Mouse (Mus musculus): ENCODE measurements at regions not wholly inside any gene's neighbourhood (a gene's known extent, or its start where the extent isn't known, plus 50 kb on each side); places are given as distances from the start of the nearest gene placed in this dataset.

DNA sequence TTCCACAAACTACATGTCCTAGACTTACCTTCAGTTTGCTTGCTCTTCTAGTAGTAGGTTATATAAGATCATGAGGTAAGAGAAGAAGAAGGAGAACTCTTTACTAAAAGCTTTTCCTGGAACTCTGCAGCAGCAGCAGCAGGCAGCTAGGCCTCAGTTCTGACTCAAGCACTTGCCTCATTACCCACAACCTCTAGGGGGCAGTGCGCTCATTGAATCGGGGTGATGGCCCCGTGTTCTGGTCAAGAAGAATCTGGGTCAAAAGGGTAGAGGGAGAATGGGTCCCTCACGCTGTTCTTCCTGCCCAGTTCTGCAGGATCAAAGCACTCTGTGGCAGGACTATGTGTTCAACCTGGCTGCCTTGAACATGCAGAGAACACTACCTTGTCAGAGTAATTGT, 109.9 kb upstream of the Otud4 start:
- TF ChIP-seq POLR2A (IDR thresholded peaks at IDR 0.05; ENCODE audit: control insufficient read depth, extremely low read depth, insufficient read depth, low read length, poor library complexity) (no peak), CTCF (IDR thresholded peaks at IDR 0.05; ENCODE audit: borderline replicate concordance, control insufficient read depth, extremely low read depth, insufficient read depth, low read length, poor library complexity) (peak; percentile 58; the same call in 1 of the 2 replicates)

Data from thymus, adult 2 months (tissue).